Mouse (Mus musculus): Measurements from ENCODE around the gene Midn.

Midn gene

GRCm38 (mm10) chr10:80144864-80145838 lies 2.9 kb upstream of the Midn start:
- peak; percentile 68 to 84 for DNase-seq

GRCm38 (mm10) chr10:80145896-80146295 lies 2.2 kb upstream of the Midn start:
- DNase-seq, result no peak

GRCm38 (mm10) chr10:80146568-80147011 lies 1.5 kb upstream of the Midn start:
- no peak for DNase-seq

GRCm38 (mm10) chr10:80147146-80147718 lies 840 bp upstream of the Midn start:
- no peak for DNase-seq

GRCm38 (mm10) chr10:80148610-80149290 lies 678 bp downstream of the Midn start:
- DNase-seq, result peak; percentile 87 to 96

- peak; percentile 90 to 97 for DNase-seq
Measured at GRCm38 (mm10) chr10:80149291-80150225, 1.5 kb downstream of the Midn start.

- DNase-seq, result peak; percentile 70 to 72
Measured at GRCm38 (mm10) chr10:80150226-80151210, 2.4 kb downstream of the Midn start.

GRCm38 (mm10) chr10:80151211-80152034 lies 3.4 kb downstream of the Midn start:
- peak; percentile 73 to 75 for DNase-seq

GRCm38 (mm10) chr10:80152071-80152872 lies 4.2 kb downstream of the Midn start:
- peak; percentile 53 to 55 for DNase-seq

GRCm38 (mm10) chr10:80152873-80153260 lies 4.8 kb downstream of the Midn start:
- peak; percentile 56 to 57 for DNase-seq

GRCm38 (mm10) chr10:80153713-80154112 lies 5.6 kb downstream of the Midn start:
- no peak for DNase-seq

- DNase-seq, result no peak
Measured at GRCm38 (mm10) chr10:80154384-80154783, 6.3 kb downstream of the Midn start.

GRCm38 (mm10) chr10:80155277-80155676 lies 7.2 kb downstream of the Midn start:
- no peak for DNase-seq

- no peak for DNase-seq
Measured at GRCm38 (mm10) chr10:80156002-80156751, 8.1 kb downstream of the Midn start.

GRCm38 (mm10) chr10:80156752-80157053 lies 8.6 kb downstream of the Midn start:
- no peak for DNase-seq

- no peak for DNase-seq
Measured at GRCm38 (mm10) chr10:80157141-80157929, 9.3 kb downstream of the Midn start.

- DNase-seq, result peak; percentile 75 to 77
Measured at GRCm38 (mm10) chr10:80158307-80158986, 10.4 kb downstream of the Midn start.
